Mouse (Mus musculus) forebrain, embryonic 14.5 days (tissue): ENCODE data around the gene Dstyk. TPM values are rescaled to one million over a fixed set of nuclear protein-coding genes. Genes with fewer than 3 reads are reported as not detected.
"Not testable (repeated sequence)": the region's sequence is repeated elsewhere in the genome, so short reads cannot be mapped to it uniquely, and the experiment has no call there.

Experiments
- ATAC-seq: fragments of 200-750 bp; cut with Nextera tagmentation; 2 replicates; pipeline ENCODE4 v1.8.0; 2017; ENCODE audit warnings: mild to moderate bottlenecking, moderate library complexity
- DNase-seq: peaks from one replicate; pipeline ENCODE4 v3.0.0-alpha.2; 2015; ENCODE audit warnings: low spot score
- H3K27ac ChIP-seq: fragments of 300-500 bp; sonication (generic); 2 replicates; pipeline ENCODE4 v1.5.1; 2014; ENCODE audit warnings: low read depth, mild to moderate bottlenecking, control low read depth, low read length, moderate library complexity
- H3K27me3 ChIP-seq: fragments of 300-500 bp; sonication (generic); replicated peaks from 2 replicates; pipeline ENCODE4 v1.6.1; 2014; ENCODE audit warnings: low read length, control low read depth, mixed read lengths; ENCODE audit not compliant: control insufficient read depth, insufficient read depth
- H3K36me3 ChIP-seq: fragments of 300-500 bp; sonication (generic); 2 replicates; pipeline ENCODE4 v1.6.1; 2014; ENCODE audit warnings: low read length, control low read depth; ENCODE audit not compliant: control insufficient read depth, insufficient read depth
- H3K4me1 ChIP-seq: fragments of 300-500 bp; sonication (generic); 2 replicates; pipeline ENCODE4 v1.6.1; 2014; ENCODE audit warnings: antibody characterized with exemption, low read length, control low read depth; ENCODE audit not compliant: control insufficient read depth, insufficient read depth
- H3K4me2 ChIP-seq: fragments of 300-500 bp; sonication (generic); 2 replicates; pipeline ENCODE4 v1.6.1; 2014; ENCODE audit warnings: mild to moderate bottlenecking, control low read depth, low read length
- H3K4me3 ChIP-seq: fragments of 300-500 bp; sonication (generic); 2 replicates; pipeline ENCODE4 v1.5.1; 2014; ENCODE audit warnings: low read depth, low read length, control low read depth
- H3K9ac ChIP-seq: fragments of 300-500 bp; sonication (generic); 2 replicates; pipeline ENCODE4 v1.6.1; 2014; ENCODE audit warnings: mild to moderate bottlenecking, low read length, control low read depth, moderate library complexity
- H3K9me3 ChIP-seq: fragments of 300-500 bp; sonication (generic); replicated peaks from 2 replicates; pipeline ENCODE4 v1.6.1; 2016; ENCODE audit warnings: low read length, control low read depth, mixed read lengths; ENCODE audit not compliant: control insufficient read depth
- WGBS: fragments of 180-500 bp; shearing (Covaris S2); extraction: QIAGEN DNeasy Blood & Tissue Kit; methylation state at CpG from one replicate; pipeline ENCODE4 v1.1.7; 2014; 5-methylcytosine and 5-hydroxymethylcytosine counted together
- polyA plus RNA-seq: library from polyadenylated mRNA; unstranded; fragments of >200 nt; fragmentation: Nextera tagmentation; extraction: Ambion mirVana; gene quantifications from 2 replicates; pipeline ENCODE4 v1.2.1, GENCODE M21; 2014

Gene Dstyk
- polyA plus RNA-seq, 1 experiment from 2014 or later, result 7.7 TPM

GRCm38 (mm10) chr1:132449742-132450141, 32.4 kb downstream of the Dstyk start:
- Histone ChIP-seq H3K36me3 (peaks cover 61% of the 10 kb centered on the region), H3K9ac (no peak overlapping the region), H3K4me2 (no peak overlapping the region), H3K4me3 (no peak overlapping the region), H3K4me1 (no peaks in the 10 kb centered on the region), H3K27me3 (no peaks in the 10 kb centered on the region), H3K27ac (no peak overlapping the region), H3K9me3 (no peaks in the 10 kb centered on the region)
- 94% methylated on average over 7 of the region's 7 CpGs for WGBS
- no peak for ATAC-seq
- DNase-seq, result no peak

GRCm38 (mm10) chr1:132464651-132465050, 47.3 kb downstream of the Dstyk start:
- 86% methylated on average over 5 of the region's 5 CpGs for WGBS
- no peak for ATAC-seq
- H3K27me3 ChIP-seq, result no peaks in the 10 kb centered on the region
- H3K36me3 ChIP-seq, result peaks cover 50% of the 10 kb centered on the region
- H3K27ac ChIP-seq, result no peak overlapping the region
- H3K4me1 ChIP-seq, result 0 out of 2 replicates have a peak, but pooled peaks cover 2% of the 10 kb centered on the region
- no peak overlapping the region for H3K9ac ChIP-seq
- H3K9me3 ChIP-seq, result no peaks in the 10 kb centered on the region
- H3K4me2 ChIP-seq, result no peak overlapping the region
- DNase-seq, result no peak
- no peak overlapping the region for H3K4me3 ChIP-seq

- peak; percentile 3 for DNase-seq
- H3K4me3 ChIP-seq, result no peak overlapping the region
Measured at GRCm38 (mm10) chr1:132468926-132469325, 51.6 kb downstream of the Dstyk start.

GRCm38 (mm10) chr1:132469519-132469918, 52.2 kb downstream of the Dstyk start:
- Histone ChIP-seq H3K4me1 (0 out of 2 replicates have a peak, but pooled peaks cover 2% of the 10 kb centered on the region), H3K9me3 (no peaks in the 10 kb centered on the region), H3K36me3 (peaks cover 22% of the 10 kb centered on the region), H3K9ac (no peak overlapping the region), H3K4me2 (no peak overlapping the region), H3K4me3 (no peak overlapping the region), H3K27ac (no peak overlapping the region), H3K27me3 (no peaks in the 10 kb centered on the region)
- 87% methylated on average over 7 of the region's 7 CpGs for WGBS
- peak; percentile 3 for DNase-seq
- no peak for ATAC-seq

More at GRCm38 (mm10) chr1:132468926-132469325, 51.6 kb downstream of the Dstyk start:
- Histone ChIP-seq H3K9me3 (no peaks in the 10 kb centered on the region), H3K27ac (no peak overlapping the region), H3K4me2 (no peak overlapping the region), H3K9ac (no peak overlapping the region), H3K4me1 (0 out of 2 replicates have a peak, but pooled peaks cover 2% of the 10 kb centered on the region), H3K27me3 (no peaks in the 10 kb centered on the region), H3K36me3 (peaks cover 28% of the 10 kb centered on the region)
- no peak for ATAC-seq

- 96% methylated on average over 1 of the region's 1 CpGs for WGBS
- not testable (repeated sequence) for H3K27me3 ChIP-seq, H3K4me2 ChIP-seq, H3K4me1 ChIP-seq, H3K9ac ChIP-seq, DNase-seq, H3K4me3 ChIP-seq, H3K27ac ChIP-seq, H3K9me3 ChIP-seq, ATAC-seq
- H3K36me3 ChIP-seq, result peaks cover 18% of the 10 kb centered on the region
Measured at GRCm38 (mm10) chr1:132470031-132470430, 52.7 kb downstream of the Dstyk start.

- H3K4me1 ChIP-seq, result peaks cover 6% of the 10 kb centered on the region; the same call in 1 of the 2 replicates
- H3K27me3 ChIP-seq, result no peaks in the 10 kb centered on the region
- no peak overlapping the region for H3K4me2 ChIP-seq
- DNase-seq (no peak), ATAC-seq (no peak)
- no peak overlapping the region for H3K4me3 ChIP-seq
- peaks cover 9% of the 10 kb centered on the region for H3K36me3 ChIP-seq
- H3K27ac ChIP-seq, result no peak overlapping the region
- WGBS, result 91% methylated on average over 2 of the region's 2 CpGs
- no peak overlapping the region for H3K9ac ChIP-seq
- H3K9me3 ChIP-seq, result no peaks in the 10 kb centered on the region
Measured at GRCm38 (mm10) chr1:132471032-132471431, 53.7 kb downstream of the Dstyk start.

GRCm38 (mm10) chr1:132471499-132471898, 54.1 kb downstream of the Dstyk start:
- H3K9ac ChIP-seq, result no peak overlapping the region
- no peak overlapping the region for H3K27ac ChIP-seq
- ATAC-seq (no peak), DNase-seq (no peak)
- no peaks in the 10 kb centered on the region for H3K27me3 ChIP-seq
- WGBS, result 93% methylated on average over 5 of the region's 5 CpGs
- no peak overlapping the region for H3K4me2 ChIP-seq
- no peak overlapping the region for H3K4me3 ChIP-seq
- peaks cover 7% of the 10 kb centered on the region; the same call in 1 of the 2 replicates for H3K36me3 ChIP-seq
- H3K4me1 ChIP-seq, result peaks cover 6% of the 10 kb centered on the region; the same call in 1 of the 2 replicates
- no peaks in the 10 kb centered on the region for H3K9me3 ChIP-seq

- Histone ChIP-seq H3K9me3 (no peaks in the 10 kb centered on the region), H3K9ac (no peak overlapping the region), H3K27me3 (no peaks in the 10 kb centered on the region), H3K4me2 (no peak overlapping the region), H3K36me3 (no peaks in the 10 kb centered on the region), H3K4me1 (peaks cover 6% of the 10 kb centered on the region; the same call in 1 of the 2 replicates), H3K4me3 (no peak overlapping the region), H3K27ac (no peak overlapping the region)
- WGBS, result 60% methylated on average over 5 of the region's 5 CpGs
- DNase-seq (peak; percentile 55), ATAC-seq (no peak)
Measured at GRCm38 (mm10) chr1:132472537-132472936, 55.2 kb downstream of the Dstyk start.

GRCm38 (mm10) chr1:132474496-132474895, 57.1 kb downstream of the Dstyk start:
- WGBS, result 62% methylated on average over 1 of the region's 1 CpGs
- Histone ChIP-seq H3K27ac (no peak overlapping the region), H3K36me3 (no peaks in the 10 kb centered on the region), H3K27me3 (no peaks in the 10 kb centered on the region), H3K9ac (0 out of 2 replicates have a peak overlapping the region, but pooled peaks have one; percentile 5), H3K4me2 (no peak overlapping the region), H3K9me3 (no peaks in the 10 kb centered on the region), H3K4me1 (peaks cover 14% of the 10 kb centered on the region), H3K4me3 (no peak overlapping the region)
- no peak for DNase-seq
- no peak for ATAC-seq
